Mouse (Mus musculus) ES-Bruce4 (cell line): ENCODE measurements at regions not wholly inside any gene's neighbourhood (a gene's known extent, or its start where the extent isn't known, plus 50 kb on each side); places are given as distances from the start of the nearest gene placed in this dataset.

Source experiments
- CTCF ChIP-seq: IDR thresholded peaks from one replicate; pipeline ENCODE4 v1.8.1; 2011; ENCODE audit warnings: low read depth, low read length
- EP300 ChIP-seq: IDR thresholded peaks from 2 replicates; pipeline ENCODE4 v1.6.1; 2011; ENCODE audit warnings: low read depth, low read length; ENCODE audit not compliant: insufficient read depth
- POLR2A ChIP-seq: IDR thresholded peaks from one replicate; pipeline ENCODE4 v1.8.1; 2011; ENCODE audit warnings: low read length; ENCODE audit not compliant: insufficient read depth

- TF ChIP-seq CTCF (no peak), POLR2A (no peak), EP300 (no peak)
Measured at GRCm38 (mm10) chr3:82636666-82637065, 88.8 kb upstream of the Npy2r start.
